Mouse (Mus musculus): ENCODE measurements around the gene Xylt1. TPM values are rescaled to one million over a fixed set of nuclear protein-coding genes. Genes with fewer than 3 reads are reported as not detected.

Gene Xylt1
- polyA plus RNA-seq, 1 experiment from 2014 or later: 1.4 TPM

DNA sequence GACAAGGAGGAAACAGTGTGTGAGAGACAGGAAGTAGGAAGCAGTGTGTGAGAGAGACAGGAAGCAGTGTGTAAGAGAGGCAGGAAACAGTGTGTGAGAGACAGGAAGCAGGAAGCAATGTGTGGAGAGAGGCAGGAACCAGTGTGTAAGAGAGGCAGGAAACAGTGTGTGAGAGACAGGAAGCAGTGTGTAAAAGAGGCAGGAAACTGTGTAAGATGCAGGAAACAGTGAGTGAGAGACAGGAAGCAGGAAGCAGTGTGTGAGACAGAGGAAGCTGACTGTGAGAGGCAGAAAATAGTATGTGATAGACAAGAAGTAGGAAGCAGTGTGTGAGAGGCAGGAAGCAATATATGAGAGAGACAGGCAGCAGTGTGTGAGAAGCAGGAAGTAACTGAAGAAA, 140.6 kb downstream of the Xylt1 start:
- ATAC-seq (ENCODE audit: insufficient number of reproducible peaks, low FRiP score): no peak
- Histone ChIP-seq H3K36me3 (no peaks in the 10 kb centered on the region), H3K27me3 (replicated peaks) (no peaks in the 10 kb centered on the region), H3K4me3 (no peak overlapping the region), H3K9me3 (replicated peaks) (peaks cover 6% of the 10 kb centered on the region), H3K4me2 (no peak overlapping the region), H3K27ac (ENCODE audit: poor library complexity, severe bottlenecking) (peak overlapping the region; percentile 29), H3K4me1 (replicated peaks) (peaks cover 48% of the 10 kb centered on the region), H3K9ac (no peak overlapping the region)

DNA sequence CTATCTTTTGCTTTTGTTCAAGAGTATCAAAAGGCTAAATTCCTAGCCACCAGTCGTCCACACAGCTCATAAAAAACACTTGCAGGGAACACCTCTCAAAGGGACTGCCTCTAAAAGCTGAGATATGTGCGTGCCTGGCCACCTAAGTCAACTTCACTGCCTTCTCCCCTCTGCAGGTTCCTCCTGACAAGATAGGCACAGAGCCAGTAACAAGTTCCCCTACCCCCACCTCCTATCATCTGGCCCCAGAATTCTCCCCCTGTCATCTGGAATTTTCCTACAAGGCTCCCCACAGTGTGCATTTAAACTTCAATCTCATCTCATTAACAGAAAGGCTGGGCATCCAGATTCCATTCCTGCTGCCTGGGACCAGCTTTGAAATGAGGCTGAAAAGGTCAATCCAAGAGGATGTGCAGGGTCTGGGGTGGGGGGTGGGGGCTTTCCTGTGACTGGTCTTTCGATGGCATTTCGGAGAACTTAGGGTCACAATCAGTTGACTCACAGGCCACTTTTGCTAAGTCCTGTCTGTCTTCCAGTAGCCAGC, 141.4 kb downstream of the Xylt1 start:
- no peak overlapping the region for H3K4me3 ChIP-seq
- H3K9ac ChIP-seq: no peak overlapping the region
- ATAC-seq (ENCODE audit: insufficient number of reproducible peaks, low FRiP score): no peak
- H3K36me3 ChIP-seq: no peaks in the 10 kb centered on the region
- peak overlapping the region; percentile 23; the same call in 1 of the 2 replicates for H3K27ac ChIP-seq (ENCODE audit: poor library complexity, severe bottlenecking)
- peaks cover 43% of the 10 kb centered on the region for H3K4me1 ChIP-seq (replicated peaks)
- H3K27me3 ChIP-seq (replicated peaks): no peaks in the 10 kb centered on the region
- H3K9me3 ChIP-seq (replicated peaks): peaks cover 6% of the 10 kb centered on the region
- WGBS: 24% methylated on average over 4 of the region's 4 CpGs
- no peak overlapping the region for H3K4me2 ChIP-seq

DNA sequence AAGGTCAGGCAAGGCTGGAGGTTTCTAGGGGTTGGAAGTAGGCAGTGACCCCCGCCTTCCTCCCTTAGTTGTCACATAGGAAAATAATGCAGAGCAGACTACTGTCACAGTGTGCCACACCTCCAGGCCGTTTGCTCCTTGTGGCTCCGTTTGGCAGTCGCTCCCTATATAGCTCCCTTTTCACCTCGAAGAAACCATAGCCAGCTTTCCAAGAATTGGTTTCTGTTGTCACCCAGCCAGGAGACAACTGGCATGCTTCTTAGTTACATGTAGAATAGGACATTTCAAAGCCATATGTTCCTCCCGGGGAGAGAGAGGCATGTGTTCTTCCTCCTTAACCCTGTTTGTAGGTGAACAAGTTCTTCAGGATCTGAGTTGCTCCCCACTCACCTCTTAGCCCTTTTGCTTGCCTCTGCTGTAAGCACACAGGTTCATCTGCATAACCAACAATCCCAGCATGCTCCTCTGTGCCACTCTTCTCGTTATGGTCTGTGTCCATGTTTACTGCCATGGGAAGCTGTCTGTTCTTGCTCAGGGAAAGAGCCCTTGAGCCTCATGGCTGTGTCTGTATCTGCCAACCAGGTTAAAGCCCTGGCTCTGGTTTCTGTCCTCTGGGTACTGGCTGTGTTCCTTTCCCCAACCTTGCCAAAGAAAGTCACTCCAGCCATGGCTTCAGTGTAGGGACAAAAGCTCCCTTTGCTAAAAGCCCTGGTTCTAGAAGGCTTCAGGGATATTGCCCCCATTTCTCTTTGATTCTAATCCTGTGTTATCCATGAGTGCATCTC, 143.8 kb downstream of the Xylt1 start:
- Histone ChIP-seq H3K4me3 (no peak overlapping the region), H3K4me2 (no peak overlapping the region), H3K9me3 (replicated peaks) (peaks cover 6% of the 10 kb centered on the region), H3K4me1 (replicated peaks) (peaks cover 53% of the 10 kb centered on the region), H3K27ac (ENCODE audit: poor library complexity, severe bottlenecking) (no peak overlapping the region), H3K36me3 (no peaks in the 10 kb centered on the region), H3K27me3 (replicated peaks) (no peaks in the 10 kb centered on the region), H3K9ac (no peak overlapping the region)
- no peak for ATAC-seq (ENCODE audit: insufficient number of reproducible peaks, low FRiP score)
- WGBS: 53% methylated on average over 7 of the region's 7 CpGs

DNA sequence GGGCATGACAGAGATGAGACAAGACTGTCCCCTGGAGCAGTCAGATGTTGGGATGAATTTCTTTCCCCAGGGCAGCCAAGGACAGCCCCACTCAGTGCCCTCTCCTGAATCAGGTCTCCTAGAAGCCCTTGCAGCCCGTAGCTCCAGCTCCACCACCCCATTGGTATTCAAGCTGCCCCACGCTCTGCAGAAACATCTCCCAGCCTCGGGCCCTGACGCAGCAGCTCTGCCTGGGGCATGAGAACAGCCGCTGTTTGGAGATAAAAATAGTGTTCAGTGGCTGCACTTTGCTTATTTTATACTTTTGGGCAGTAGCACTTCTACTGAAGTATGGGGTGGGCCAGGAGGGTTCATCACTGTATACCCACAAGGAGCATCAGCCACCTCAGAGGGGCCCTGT, 144.9 kb downstream of the Xylt1 start:
- no peak overlapping the region for H3K9ac ChIP-seq
- no peak overlapping the region for H3K4me2 ChIP-seq
- H3K9me3 ChIP-seq (replicated peaks): peaks cover 6% of the 10 kb centered on the region
- ATAC-seq (ENCODE audit: insufficient number of reproducible peaks, low FRiP score): no peak
- no peak overlapping the region for H3K27ac ChIP-seq (ENCODE audit: poor library complexity, severe bottlenecking)
- H3K36me3 ChIP-seq: no peaks in the 10 kb centered on the region
- peaks cover 62% of the 10 kb centered on the region for H3K4me1 ChIP-seq (replicated peaks)
- no peak overlapping the region for H3K4me3 ChIP-seq
- no peaks in the 10 kb centered on the region for H3K27me3 ChIP-seq (replicated peaks)
- WGBS: 64% methylated on average over 5 of the region's 5 CpGs

DNA sequence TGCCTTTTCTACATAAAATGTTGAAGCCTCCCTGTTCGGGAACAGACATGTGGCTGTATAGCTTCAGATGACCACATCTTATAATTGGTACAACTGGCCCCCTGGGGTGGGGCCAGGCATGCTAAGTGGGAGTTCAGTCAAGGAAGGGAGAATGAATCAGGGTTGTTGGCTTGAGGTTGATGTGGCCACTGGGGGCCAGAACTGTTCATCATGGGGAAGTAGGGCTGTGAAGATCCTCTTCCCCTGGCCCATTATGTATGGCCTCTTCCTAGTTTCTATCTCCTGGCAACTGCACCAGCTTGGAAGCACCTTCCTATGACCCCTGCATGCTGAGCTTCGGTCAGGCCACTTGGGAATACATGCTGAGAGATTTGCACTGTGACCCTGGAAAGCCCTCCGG, 145.8 kb downstream of the Xylt1 start:
- peaks cover 57% of the 10 kb centered on the region for H3K4me1 ChIP-seq (replicated peaks)
- WGBS: 77% methylated on average over 3 of the region's 3 CpGs
- no peak for ATAC-seq (ENCODE audit: insufficient number of reproducible peaks, low FRiP score)

DNA sequence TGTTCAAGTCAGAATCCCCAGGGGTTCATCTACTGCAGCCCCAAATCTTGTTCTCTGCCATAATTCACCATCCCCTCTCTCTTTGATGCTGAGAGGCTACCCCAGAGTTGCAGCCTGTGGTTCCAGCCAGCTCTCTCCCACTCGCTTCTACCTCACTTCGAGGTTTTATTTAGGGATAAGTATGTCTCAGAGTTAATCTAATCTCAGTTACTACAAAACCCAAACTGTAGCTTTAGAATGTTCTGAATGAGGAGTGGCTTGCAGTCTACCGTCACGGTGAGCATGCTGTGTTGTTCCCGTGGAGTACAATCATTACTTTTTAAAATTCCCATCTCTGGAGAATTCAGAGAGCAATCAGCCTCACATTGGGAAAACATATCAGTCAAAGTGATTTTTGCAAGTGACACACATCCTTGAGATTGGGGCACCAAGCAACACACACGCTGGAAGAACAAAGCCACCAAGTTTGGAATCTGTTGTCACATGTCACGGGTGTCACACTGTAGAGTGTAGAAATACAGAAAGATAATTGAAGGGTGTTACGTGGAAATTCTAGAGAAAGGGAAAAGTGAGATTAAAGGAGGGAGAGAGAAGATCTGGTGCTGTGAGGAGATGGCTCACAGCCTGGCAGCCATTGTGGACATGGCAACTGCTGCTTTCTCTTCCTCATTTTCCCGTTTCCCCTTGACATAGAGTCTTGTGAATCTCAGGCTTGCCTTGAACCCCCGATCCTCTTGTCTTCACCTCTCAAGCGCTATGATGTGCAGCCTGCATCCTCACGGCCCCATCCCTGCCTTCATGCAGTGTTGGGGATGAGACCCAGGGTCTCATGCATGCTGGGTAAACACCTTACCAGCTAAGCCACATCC, 149.2 kb downstream of the Xylt1 start:
- Histone ChIP-seq H3K27ac (ENCODE audit: poor library complexity, severe bottlenecking) (peak overlapping the region; percentile 37; the same call in 1 of the 2 replicates), H3K4me2 (no peak overlapping the region), H3K4me3 (no peak overlapping the region), H3K4me1 (replicated peaks) (peaks cover 34% of the 10 kb centered on the region), H3K9ac (no peak overlapping the region), H3K27me3 (replicated peaks) (no peaks in the 10 kb centered on the region), H3K9me3 (replicated peaks) (no peaks in the 10 kb centered on the region; the same call in 1 of the 2 replicates), H3K36me3 (no peaks in the 10 kb centered on the region)
- ATAC-seq (ENCODE audit: insufficient number of reproducible peaks, low FRiP score): no peak
- WGBS: 40% methylated on average over 12 of the region's 12 CpGs

More for the DNA sequence above, 145.8 kb downstream of the Xylt1 start:
- H3K4me3 ChIP-seq: no peak overlapping the region
- no peaks in the 10 kb centered on the region; the same call in 1 of the 2 replicates for H3K9me3 ChIP-seq (replicated peaks)
- no peaks in the 10 kb centered on the region for H3K36me3 ChIP-seq
- no peak overlapping the region for H3K27ac ChIP-seq (ENCODE audit: poor library complexity, severe bottlenecking)
- no peak overlapping the region for H3K9ac ChIP-seq
- no peaks in the 10 kb centered on the region for H3K27me3 ChIP-seq (replicated peaks)
- no peak overlapping the region for H3K4me2 ChIP-seq

DNA sequence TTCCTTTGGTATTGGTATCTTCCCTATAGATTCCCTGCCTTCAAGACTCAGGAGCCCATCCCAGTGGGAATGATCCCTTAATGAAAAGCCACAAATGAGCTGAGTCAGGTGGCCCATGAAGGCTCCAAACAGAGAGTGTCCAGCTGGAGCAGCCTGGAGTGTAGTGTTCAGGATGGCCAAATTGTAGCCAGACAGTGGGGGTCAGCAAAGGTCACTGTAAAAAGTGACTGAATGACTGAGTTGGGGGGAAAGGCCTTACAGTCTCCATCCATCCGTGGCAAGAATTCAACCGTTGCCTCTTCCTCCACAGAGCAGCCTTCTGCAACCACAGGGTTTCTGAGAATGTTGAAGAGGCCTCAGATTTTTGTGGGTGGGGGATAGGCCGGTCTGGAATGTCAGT, 151.9 kb downstream of the Xylt1 start:
- H3K27ac ChIP-seq (ENCODE audit: poor library complexity, severe bottlenecking): no peak overlapping the region
- peaks cover 21% of the 10 kb centered on the region for H3K4me1 ChIP-seq (replicated peaks)
- no peak overlapping the region for H3K4me2 ChIP-seq
- WGBS: 60% methylated on average over 3 of the region's 3 CpGs
- H3K36me3 ChIP-seq: no peaks in the 10 kb centered on the region
- no peak overlapping the region for H3K4me3 ChIP-seq
- H3K27me3 ChIP-seq (replicated peaks): no peaks in the 10 kb centered on the region
- ATAC-seq (ENCODE audit: insufficient number of reproducible peaks, low FRiP score): no peak
- H3K9ac ChIP-seq: no peak overlapping the region
- no peaks in the 10 kb centered on the region; the same call in 1 of the 2 replicates for H3K9me3 ChIP-seq (replicated peaks)

DNA sequence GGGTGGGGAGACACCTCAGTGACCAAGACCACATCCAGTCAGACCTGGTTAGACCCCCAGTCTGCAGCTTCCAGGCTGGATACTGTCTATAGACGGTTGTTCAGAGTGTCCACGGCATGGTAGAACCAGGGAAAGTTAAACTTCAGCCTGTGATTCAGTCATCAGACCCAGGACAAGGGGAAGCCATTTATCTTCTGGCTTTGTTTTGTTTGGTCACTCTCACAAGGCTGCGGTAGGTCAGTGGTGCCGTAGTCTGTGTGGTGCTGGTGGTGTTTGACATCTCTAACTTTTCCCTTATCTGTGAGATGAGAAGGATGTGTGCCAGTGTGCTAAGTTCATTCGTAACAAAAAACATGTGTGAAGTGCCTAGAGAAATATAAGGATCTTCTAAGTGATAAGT, 152.4 kb downstream of the Xylt1 start:
- 49% methylated on average over 5 of the region's 5 CpGs for WGBS

DNA sequence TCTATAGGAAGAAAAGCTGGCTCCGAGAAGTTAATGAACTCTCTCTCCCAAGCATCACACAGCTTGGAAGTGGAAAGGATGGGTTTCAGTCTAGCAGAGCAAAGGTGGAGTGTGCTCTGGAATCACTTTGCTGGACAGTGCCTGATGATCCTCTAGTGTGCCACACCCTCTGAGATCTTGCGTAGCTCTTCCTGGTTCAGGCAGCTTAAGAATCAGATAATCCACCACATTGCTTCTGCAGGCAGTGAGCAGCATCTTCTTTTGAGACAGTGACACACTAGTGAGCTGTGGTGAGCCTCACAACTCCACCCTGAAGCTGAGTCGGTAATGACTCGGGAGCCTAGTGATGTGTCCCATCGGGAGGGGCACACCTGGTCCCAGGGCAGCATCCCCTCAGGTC, 159.2 kb downstream of the Xylt1 start:
- H3K27me3 ChIP-seq (replicated peaks): no peaks in the 10 kb centered on the region
- ATAC-seq (ENCODE audit: insufficient number of reproducible peaks, low FRiP score): no peak
- peaks cover 25% of the 10 kb centered on the region for H3K4me1 ChIP-seq (replicated peaks)
- no peak overlapping the region for H3K4me3 ChIP-seq
- H3K27ac ChIP-seq (ENCODE audit: poor library complexity, severe bottlenecking): no peak overlapping the region
- 74% methylated on average over 5 of the region's 5 CpGs for WGBS
- H3K9ac ChIP-seq: no peak overlapping the region
- no peak overlapping the region for H3K4me2 ChIP-seq
- H3K9me3 ChIP-seq (replicated peaks): no peaks in the 10 kb centered on the region
- H3K36me3 ChIP-seq: no peaks in the 10 kb centered on the region

More for the DNA sequence above, 152.4 kb downstream of the Xylt1 start:
- Histone ChIP-seq H3K27me3 (replicated peaks) (no peaks in the 10 kb centered on the region), H3K4me1 (replicated peaks) (peaks cover 21% of the 10 kb centered on the region), H3K4me3 (no peak overlapping the region), H3K9ac (no peak overlapping the region), H3K27ac (ENCODE audit: poor library complexity, severe bottlenecking) (no peak overlapping the region), H3K36me3 (no peaks in the 10 kb centered on the region), H3K9me3 (replicated peaks) (no peaks in the 10 kb centered on the region; the same call in 1 of the 2 replicates), H3K4me2 (no peak overlapping the region)
- no peak for ATAC-seq (ENCODE audit: insufficient number of reproducible peaks, low FRiP score)

DNA sequence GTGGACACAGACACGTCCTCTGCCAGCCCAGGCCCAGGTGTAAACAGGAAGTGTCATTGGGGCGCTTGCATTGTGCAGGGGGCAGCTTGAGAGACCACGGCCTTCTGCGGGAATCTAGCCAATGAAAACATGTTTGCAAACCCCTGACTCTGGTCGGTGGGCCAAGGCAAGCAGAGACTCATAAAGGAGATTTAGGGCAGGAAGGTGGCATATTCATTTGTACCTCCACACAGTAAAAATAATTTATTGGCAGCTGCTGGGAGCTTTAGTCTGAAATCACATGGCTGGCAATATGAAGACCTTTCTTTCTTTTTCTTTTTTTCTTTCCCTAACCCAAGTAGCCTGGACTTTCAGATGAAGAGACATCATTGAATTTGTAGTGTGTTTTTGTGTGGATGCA, 159.6 kb downstream of the Xylt1 start:
- ATAC-seq (ENCODE audit: insufficient number of reproducible peaks, low FRiP score): no peak
- 50% methylated on average over 5 of the region's 5 CpGs for WGBS
- peaks cover 25% of the 10 kb centered on the region for H3K4me1 ChIP-seq (replicated peaks)
- no peak overlapping the region for H3K4me2 ChIP-seq
- H3K9ac ChIP-seq: no peak overlapping the region
- H3K27me3 ChIP-seq (replicated peaks): no peaks in the 10 kb centered on the region
- no peak overlapping the region for H3K4me3 ChIP-seq
- H3K9me3 ChIP-seq (replicated peaks): no peaks in the 10 kb centered on the region
- no peaks in the 10 kb centered on the region for H3K36me3 ChIP-seq
- H3K27ac ChIP-seq (ENCODE audit: poor library complexity, severe bottlenecking): no peak overlapping the region

DNA sequence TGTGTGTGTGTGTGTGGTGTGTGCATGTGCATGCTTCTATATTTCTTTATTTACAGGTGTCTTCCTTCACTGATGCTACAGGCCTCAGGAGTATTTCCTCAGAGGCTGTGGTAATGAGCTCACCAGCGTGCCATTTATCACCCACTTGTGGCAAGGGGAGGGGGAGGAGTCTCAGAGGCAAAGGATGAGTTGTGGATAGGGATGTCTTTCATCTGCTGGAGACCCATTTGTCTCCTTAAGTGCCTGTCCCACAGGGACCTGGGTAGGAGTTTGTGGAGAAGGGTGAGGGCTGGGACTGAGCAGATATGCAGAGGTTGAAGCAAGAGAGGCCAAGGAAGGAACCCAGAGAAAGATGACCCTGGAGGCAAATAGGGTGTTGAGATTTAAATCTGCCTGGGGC, 160.3 kb downstream of the Xylt1 start:
- Histone ChIP-seq H3K4me3 (no peak overlapping the region), H3K9me3 (replicated peaks) (no peaks in the 10 kb centered on the region), H3K9ac (no peak overlapping the region), H3K27me3 (replicated peaks) (no peaks in the 10 kb centered on the region), H3K4me1 (replicated peaks) (peaks cover 25% of the 10 kb centered on the region), H3K4me2 (no peak overlapping the region), H3K36me3 (no peaks in the 10 kb centered on the region), H3K27ac (ENCODE audit: poor library complexity, severe bottlenecking) (no peak overlapping the region)
- 18% methylated on average over 1 of the region's 1 CpGs for WGBS
- ATAC-seq (ENCODE audit: insufficient number of reproducible peaks, low FRiP score): no peak
